ENCODE assay signal across 10 mouse cellular contexts in the genomic region with DNA sequence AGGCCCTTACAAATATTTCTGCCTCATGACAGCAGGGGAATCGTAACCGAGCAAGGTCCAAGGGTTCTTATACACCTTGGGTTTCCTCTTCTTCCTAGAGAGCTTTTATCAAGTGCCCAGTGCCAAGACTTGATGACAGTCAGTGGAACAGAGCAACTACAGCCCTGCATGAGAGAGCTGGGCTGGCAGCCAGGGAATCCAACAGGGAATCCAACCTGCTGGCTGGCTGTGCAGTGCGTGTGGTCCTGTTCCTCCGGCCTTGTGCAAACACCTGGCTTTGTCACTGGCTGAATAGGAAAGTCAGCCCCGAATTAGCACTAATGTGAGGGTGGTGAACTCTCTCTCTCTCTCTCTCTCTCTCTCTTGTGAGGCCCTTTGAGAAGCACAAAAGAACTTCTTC. TPM values are rescaled to one million over a fixed set of nuclear protein-coding genes. Genes with fewer than 3 reads are reported as not detected.
A peak's percentile ranks its signal among the peaks of the same experiment; 100 is the strongest.
DNase-seq lines count a peak whose midpoint lies in the region; ATAC-seq and TF ChIP-seq lines count a peak whose summit lies in the region.
"Had no signal": no experiment of that assay in that cellular context is flagged by ENCODE, and none has a peak within 500 bp of the region (broad histone marks: within the 10 kb centered on the region; RNA-seq: fewer than 3 reads in every experiment).

No protein-coding gene starts in this region.

- H3K9me3 ChIP-seq in midbrain, postnatal 0 days (ENCODE audit: low read length): no peaks in the 10 kb centered on the region
- H3K9me3 ChIP-seq in midbrain, embryonic 13.5 days: no peaks in the 10 kb centered on the region; the same call in 1 of the 2 replicates
- H3K9me3 ChIP-seq in stomach, postnatal 0 days (ENCODE audit: control insufficient read depth, low read length): no peaks in the 10 kb centered on the region

- 0 out of 2 replicates have a peak, but pooled peaks cover 2% of the 10 kb centered on the region for H3K4me1 ChIP-seq in midbrain, postnatal 0 days (ENCODE audit: insufficient read depth, low read length)
- H3K4me1 ChIP-seq in midbrain, embryonic 13.5 days (replicated peaks): peaks cover 10% of the 10 kb centered on the region
- peaks cover 4% of the 10 kb centered on the region; the same call in 1 of the 2 replicates for H3K4me1 ChIP-seq in kidney, adult 2 months (ENCODE audit: control insufficient read depth, insufficient read depth, low read length)
- H3K4me1 ChIP-seq in stomach, postnatal 0 days (replicated peaks; ENCODE audit: control insufficient read depth, insufficient read depth): 0 out of 2 replicates have a peak, but pooled peaks cover 2% of the 10 kb centered on the region
- H3K4me1 ChIP-seq in thymus, adult 2 months (replicated peaks; ENCODE audit: control insufficient read depth, insufficient read depth, low read length): peaks cover 3% of the 10 kb centered on the region

- ATAC-seq in midbrain, postnatal 0 days (ENCODE audit: low FRiP score): no peak
- no peak for ATAC-seq in midbrain, embryonic 13.5 days
- 0 out of 2 replicates have a peak, but pooled peaks have one; percentile 15 for ATAC-seq in stomach, postnatal 0 days (ENCODE audit: low FRiP score, low TSS enrichment)
- ATAC-seq: CD4-positive, CD25-positive, alpha-beta regulatory T cell, adult 4 months had no signal

- no peak overlapping the region for H3K27ac ChIP-seq in midbrain, postnatal 0 days (ENCODE audit: low read depth, low read length)
- H3K27ac ChIP-seq in midbrain, embryonic 13.5 days: no peak overlapping the region; the same call in 1 of the 2 replicates
- no peak overlapping the region for H3K27ac ChIP-seq in kidney, adult 2 months (ENCODE audit: insufficient read depth, low read depth, low read length)
- H3K27ac ChIP-seq in stomach, postnatal 0 days (replicated peaks): peak overlapping the region; percentile 77; the same call in 1 of the 2 replicates
- H3K27ac ChIP-seq in thymus, adult 2 months (ENCODE audit: control insufficient read depth, insufficient read depth, low read length): no peak overlapping the region

- TF ChIP-seq EP300 in stomach, postnatal 0 days (optimal IDR thresholded peaks at IDR 0.05): no peak

- no peak overlapping the region for H3K9ac ChIP-seq in midbrain, postnatal 0 days (replicated peaks; ENCODE audit: low read length, poor library complexity, severe bottlenecking)
- no peak overlapping the region for H3K9ac ChIP-seq in midbrain, embryonic 13.5 days (replicated peaks)
- no peak overlapping the region for H3K9ac ChIP-seq in stomach, postnatal 0 days (ENCODE audit: low read length)

- no peak for TF ChIP-seq CTCF in midbrain, postnatal 0 days (IDR thresholded peaks at IDR 0.05)
- TF ChIP-seq CTCF in kidney, adult 2 months (conservative IDR thresholded peaks at IDR 0.05; ENCODE audit: insufficient read depth, insufficient read length, low read depth, low read length): no peak
- TF ChIP-seq CTCF in stomach, postnatal 0 days (IDR thresholded peaks at IDR 0.05; ENCODE audit: low read depth): no peak
- no peak for TF ChIP-seq CTCF in thymus, adult 2 months (IDR thresholded peaks at IDR 0.05; ENCODE audit: borderline replicate concordance, control insufficient read depth, extremely low read depth, insufficient read depth, low read length, poor library complexity)

- 34% methylated on average over 5 of the region's 5 CpGs for WGBS in midbrain, postnatal 0 days
- 46% methylated on average over 5 of the region's 5 CpGs for WGBS in midbrain, embryonic 13.5 days
- WGBS in kidney, adult 2 months: 52% methylated on average over 5 of the region's 5 CpGs
- 24% methylated on average over 5 of the region's 5 CpGs for WGBS in stomach, postnatal 0 days
- 92% methylated on average over 5 of the region's 5 CpGs for WGBS in thymus, adult 2 months

- H3K36me3 ChIP-seq in midbrain, postnatal 0 days (ENCODE audit: insufficient read depth, low read length): no peaks in the 10 kb centered on the region
- H3K36me3 ChIP-seq in midbrain, embryonic 13.5 days: no peaks in the 10 kb centered on the region
- no peaks in the 10 kb centered on the region for H3K36me3 ChIP-seq in kidney, adult 2 months (ENCODE audit: control insufficient read depth, insufficient read depth, low read length)
- H3K36me3 ChIP-seq in stomach, postnatal 0 days (ENCODE audit: control insufficient read depth, insufficient read depth, low read length): no peaks in the 10 kb centered on the region
- no peaks in the 10 kb centered on the region for H3K36me3 ChIP-seq in thymus, adult 2 months (ENCODE audit: control insufficient read depth, insufficient read depth, low read length)

- no peaks in the 10 kb centered on the region for H3K27me3 ChIP-seq in midbrain, postnatal 0 days (ENCODE audit: insufficient read depth, low read length)
- no peaks in the 10 kb centered on the region for H3K27me3 ChIP-seq in midbrain, embryonic 13.5 days
- no peaks in the 10 kb centered on the region for H3K27me3 ChIP-seq in kidney, adult 2 months (replicated peaks; ENCODE audit: control insufficient read depth, insufficient read depth, low read length)
- no peaks in the 10 kb centered on the region for H3K27me3 ChIP-seq in stomach, postnatal 0 days (ENCODE audit: control insufficient read depth, insufficient read depth, low read length)
- no peaks in the 10 kb centered on the region for H3K27me3 ChIP-seq in thymus, adult 2 months (ENCODE audit: control insufficient read depth, insufficient read depth, low read length)

- H3K4me3 ChIP-seq in midbrain, postnatal 0 days (ENCODE audit: low read depth, low read length): no peak overlapping the region
- no peak overlapping the region for H3K4me3 ChIP-seq in midbrain, embryonic 13.5 days (replicated peaks)
- no peak overlapping the region for H3K4me3 ChIP-seq in kidney, adult 2 months (ENCODE audit: insufficient read depth, low read depth, low read length)
- no peak overlapping the region for H3K4me3 ChIP-seq in stomach, postnatal 0 days (ENCODE audit: low read depth, low read length)
- no peak overlapping the region for H3K4me3 ChIP-seq in thymus, adult 2 months (ENCODE audit: control insufficient read depth, insufficient read depth, low read length)

- DNase-seq in cerebellum, postnatal 25 days: peak; percentile 43 to 63
- DNase-seq in cerebellum, adult 9-10 months: no peak
- DNase-seq in midbrain, postnatal 0 days (ENCODE audit: low spot score): peak; percentile 63
- peak; percentile 55 for DNase-seq in kidney, adult 2 months
- DNase-seq in stomach, postnatal 0 days (ENCODE audit: low spot score): peak; percentile 59
- no peak for DNase-seq in thymus, adult 2 months
- DNase-seq in layer of hippocampus, adult 9-10 months (ENCODE audit: low spot score): no peak
- DNase-seq: layer of hippocampus, postnatal 36 days had no signal

- H3K4me2 ChIP-seq in midbrain, postnatal 0 days (ENCODE audit: low read depth, low read length, poor library complexity, severe bottlenecking): no peak overlapping the region
- no peak overlapping the region for H3K4me2 ChIP-seq in midbrain, embryonic 13.5 days (replicated peaks)
- no peak overlapping the region for H3K4me2 ChIP-seq in stomach, postnatal 0 days (replicated peaks; ENCODE audit: low read depth)

- no peak for TF ChIP-seq POLR2A in kidney, adult 2 months (IDR thresholded peaks at IDR 0.05; ENCODE audit: low read depth, low read length)
- TF ChIP-seq POLR2A in thymus, adult 2 months (IDR thresholded peaks at IDR 0.05; ENCODE audit: control insufficient read depth, extremely low read depth, insufficient read depth, low read length, poor library complexity): no peak

RNA-seq across cellular contexts. Expression of a gene that starts 22.5 kb away (rescaled TPM):
- 1.6 and 2.7 TPM in 2 replicates for total RNA-seq in midbrain, postnatal 0 days (2014; rRNA removed)
- polyA plus RNA-seq in midbrain, postnatal 0 days (2015; fragmentation: Nextera tagmentation; extraction: Ambion mirVana): 1.5 and 1.7 TPM in 2 replicates
- 2.1 and 2.8 TPM in 2 replicates for polyA plus RNA-seq in midbrain, embryonic 13.5 days (2015; fragmentation: Nextera tagmentation; extraction: Ambion mirVana)
- polyA plus RNA-seq in kidney, adult 2 months (2012; rRNA removed): 0.28 and 0.49 TPM in 2 replicates
- 52.5 and 53.3 TPM in 2 replicates for polyA plus RNA-seq in stomach, postnatal 0 days (2015; fragmentation: Nextera tagmentation; extraction: Ambion mirVana)
- polyA plus RNA-seq in thymus, adult 2 months (2012; rRNA removed): 0.47 and 0.80 TPM in 2 replicates
- polyA plus RNA-seq: CD4-positive, CD25-positive, alpha-beta regulatory T cell, adult 4 months had no signal

Comparison
In these comparisons a context has a peak if more than half of its experiments do, and no peak if none do; other contexts are left out.
1. DNase-seq: peak in cerebellum, postnatal 25 days (2 of 2), midbrain, postnatal 0 days (single experiment), kidney, adult 2 months (single experiment) and stomach, postnatal 0 days (single experiment); none in cerebellum, adult 9-10 months (single experiment), thymus, adult 2 months (single experiment) and layer of hippocampus, adult 9-10 months (single experiment).
2. RNA of a gene that starts 22.5 kb away (polyA plus RNA-seq): 52.5 to 53.3 TPM in stomach, postnatal 0 days; 2.1 to 2.8 TPM in midbrain, embryonic 13.5 days, 1.5 to 1.7 TPM in midbrain, postnatal 0 days, 0.47 to 0.80 TPM in thymus, adult 2 months and 0.28 to 0.49 TPM in kidney, adult 2 months; every median in the first group is over 10 times any median in the second.